Mouse (Mus musculus): ENCODE results near the gene Ism1. TPM values are rescaled to one million over a fixed set of nuclear protein-coding genes. Genes with fewer than 3 reads are reported as not detected.

Ism1 gene
- polyA plus RNA-seq, 1 experiment: 1.7 TPM

- TF ChIP-seq POLR2A (IDR thresholded peaks at IDR 0.05; ENCODE audit: low read depth, low read length): no peak
- TF ChIP-seq CTCF (IDR thresholded peaks at IDR 0.05; ENCODE audit: borderline replicate concordance, insufficient read depth, low read length): no peak
- no peak overlapping the region for H3K4me3 ChIP-seq (ENCODE audit: insufficient read depth, low read length)
- H3K27ac ChIP-seq (ENCODE audit: insufficient read depth, low read length): no peak overlapping the region
- no peaks in the 10 kb centered on the region for H3K4me1 ChIP-seq (ENCODE audit: control insufficient read depth, insufficient read depth, low read length)
Observed at GRCm38 (mm10) chr2:139708194-139708899, 30.4 kb downstream of the Ism1 start.

- Histone ChIP-seq H3K4me3 (ENCODE audit: insufficient read depth, low read length) (no peak overlapping the region), H3K4me1 (ENCODE audit: control insufficient read depth, insufficient read depth, low read length) (no peaks in the 10 kb centered on the region), H3K27ac (ENCODE audit: insufficient read depth, low read length) (no peak overlapping the region)
- TF ChIP-seq CTCF (IDR thresholded peaks at IDR 0.05; ENCODE audit: borderline replicate concordance, insufficient read depth, low read length): no peak
- no peak for TF ChIP-seq POLR2A (IDR thresholded peaks at IDR 0.05; ENCODE audit: low read depth, low read length)
Observed at GRCm38 (mm10) chr2:139711640-139712039, 33.7 kb downstream of the Ism1 start.

GRCm38 (mm10) chr2:139712046-139712445 is 34.1 kb downstream of the Ism1 start:
- Histone ChIP-seq H3K27ac (ENCODE audit: insufficient read depth, low read length) (no peak overlapping the region), H3K4me1 (ENCODE audit: control insufficient read depth, insufficient read depth, low read length) (no peaks in the 10 kb centered on the region), H3K4me3 (ENCODE audit: insufficient read depth, low read length) (no peak overlapping the region)
- TF ChIP-seq POLR2A (IDR thresholded peaks at IDR 0.05; ENCODE audit: low read depth, low read length): no peak
- TF ChIP-seq CTCF (IDR thresholded peaks at IDR 0.05; ENCODE audit: borderline replicate concordance, insufficient read depth, low read length): no peak

GRCm38 (mm10) chr2:139714206-139714605 is 36.2 kb downstream of the Ism1 start:
- no peaks in the 10 kb centered on the region for H3K4me1 ChIP-seq (ENCODE audit: control insufficient read depth, insufficient read depth, low read length)
- no peak overlapping the region for H3K4me3 ChIP-seq (ENCODE audit: insufficient read depth, low read length)
- TF ChIP-seq CTCF (IDR thresholded peaks at IDR 0.05; ENCODE audit: borderline replicate concordance, insufficient read depth, low read length) (no peak), POLR2A (IDR thresholded peaks at IDR 0.05; ENCODE audit: low read depth, low read length) (no peak)
- H3K27ac ChIP-seq (ENCODE audit: insufficient read depth, low read length): no peak overlapping the region

- no peak overlapping the region for H3K4me3 ChIP-seq (ENCODE audit: insufficient read depth, low read length)
- H3K4me1 ChIP-seq (ENCODE audit: control insufficient read depth, insufficient read depth, low read length): no peaks in the 10 kb centered on the region
- no peak overlapping the region for H3K27ac ChIP-seq (ENCODE audit: insufficient read depth, low read length)
- TF ChIP-seq POLR2A (IDR thresholded peaks at IDR 0.05; ENCODE audit: low read depth, low read length) (no peak), CTCF (IDR thresholded peaks at IDR 0.05; ENCODE audit: borderline replicate concordance, insufficient read depth, low read length) (no peak)
Observed at GRCm38 (mm10) chr2:139717772-139718171, 39.8 kb downstream of the Ism1 start.

GRCm38 (mm10) chr2:139722700-139723099 is 44.7 kb downstream of the Ism1 start:
- no peak overlapping the region for H3K27ac ChIP-seq (ENCODE audit: insufficient read depth, low read length)
- H3K4me1 ChIP-seq (ENCODE audit: control insufficient read depth, insufficient read depth, low read length): peaks cover 7% of the 10 kb centered on the region; the same call in 1 of the 2 replicates
- no peak overlapping the region for H3K4me3 ChIP-seq (ENCODE audit: insufficient read depth, low read length)
- TF ChIP-seq POLR2A (IDR thresholded peaks at IDR 0.05; ENCODE audit: low read depth, low read length) (no peak), CTCF (IDR thresholded peaks at IDR 0.05; ENCODE audit: borderline replicate concordance, insufficient read depth, low read length) (peak; percentile 33; the same call in 1 of the 2 replicates)

- H3K27ac ChIP-seq (ENCODE audit: insufficient read depth, low read length): no peak overlapping the region
- H3K4me1 ChIP-seq (ENCODE audit: control insufficient read depth, insufficient read depth, low read length): peaks cover 7% of the 10 kb centered on the region; the same call in 1 of the 2 replicates
- TF ChIP-seq CTCF (IDR thresholded peaks at IDR 0.05; ENCODE audit: borderline replicate concordance, insufficient read depth, low read length) (no peak), POLR2A (IDR thresholded peaks at IDR 0.05; ENCODE audit: low read depth, low read length) (no peak)
- H3K4me3 ChIP-seq (ENCODE audit: insufficient read depth, low read length): no peak overlapping the region
Observed at GRCm38 (mm10) chr2:139723304-139723703, 45.3 kb downstream of the Ism1 start.

GRCm38 (mm10) chr2:139724202-139724838 is 46.3 kb downstream of the Ism1 start:
- H3K4me3 ChIP-seq (ENCODE audit: insufficient read depth, low read length): no peak overlapping the region
- H3K4me1 ChIP-seq (ENCODE audit: control insufficient read depth, insufficient read depth, low read length): peaks cover 7% of the 10 kb centered on the region; the same call in 1 of the 2 replicates
- no peak overlapping the region for H3K27ac ChIP-seq (ENCODE audit: insufficient read depth, low read length)
- TF ChIP-seq CTCF (IDR thresholded peaks at IDR 0.05; ENCODE audit: borderline replicate concordance, insufficient read depth, low read length) (no peak), POLR2A (IDR thresholded peaks at IDR 0.05; ENCODE audit: low read depth, low read length) (no peak)

- no peak overlapping the region for H3K27ac ChIP-seq (ENCODE audit: insufficient read depth, low read length)
- TF ChIP-seq CTCF (IDR thresholded peaks at IDR 0.05; ENCODE audit: borderline replicate concordance, insufficient read depth, low read length) (no peak), POLR2A (IDR thresholded peaks at IDR 0.05; ENCODE audit: low read depth, low read length) (no peak)
- no peak overlapping the region for H3K4me3 ChIP-seq (ENCODE audit: insufficient read depth, low read length)
- H3K4me1 ChIP-seq (ENCODE audit: control insufficient read depth, insufficient read depth, low read length): peaks cover 7% of the 10 kb centered on the region; the same call in 1 of the 2 replicates
Observed at GRCm38 (mm10) chr2:139725328-139725727, 47.4 kb downstream of the Ism1 start.

- Histone ChIP-seq H3K27ac (ENCODE audit: insufficient read depth, low read length) (no peak overlapping the region), H3K4me1 (ENCODE audit: control insufficient read depth, insufficient read depth, low read length) (peaks cover 7% of the 10 kb centered on the region; the same call in 1 of the 2 replicates), H3K4me3 (ENCODE audit: insufficient read depth, low read length) (no peak overlapping the region)
- no peak for TF ChIP-seq CTCF (IDR thresholded peaks at IDR 0.05; ENCODE audit: borderline replicate concordance, insufficient read depth, low read length)
- TF ChIP-seq POLR2A (IDR thresholded peaks at IDR 0.05; ENCODE audit: low read depth, low read length): no peak
Observed at GRCm38 (mm10) chr2:139728060-139728459, 50.1 kb downstream of the Ism1 start.

Measured in embryonic fibroblast, embryonic 13.5 days (primary cell).